ENCODE assay signal across 8 mouse cellular contexts in genomic region chr1:170477636-170478600, GRCm38 (mm10).
DNase-seq lines count a peak whose midpoint lies in the region; ATAC-seq and TF ChIP-seq lines count a peak whose summit lies in the region.

No protein-coding gene starts in this region.

- no peaks in the 10 kb centered on the region for H3K27me3 ChIP-seq in lung, embryonic 15.5 days
- no peaks in the 10 kb centered on the region for H3K27me3 ChIP-seq in forebrain, embryonic 14.5 days (replicated peaks; ENCODE audit: control insufficient read depth, insufficient read depth, low read length)
- H3K27me3 ChIP-seq in hindbrain, embryonic 16.5 days (replicated peaks; ENCODE audit: control insufficient read depth, insufficient read depth, low read length) = no peaks in the 10 kb centered on the region
- H3K27me3 ChIP-seq in liver, postnatal 0 days (ENCODE audit: insufficient read depth, low read length) = no peaks in the 10 kb centered on the region

- TF ChIP-seq CTCF in lung, adult 2 months (IDR thresholded peaks at IDR 0.05; ENCODE audit: insufficient read depth, low read length) = no peak
- no peak for TF ChIP-seq CTCF in liver, postnatal 0 days (IDR thresholded peaks at IDR 0.05; ENCODE audit: low read depth)

- no peaks in the 10 kb centered on the region for H3K36me3 ChIP-seq in lung, embryonic 15.5 days
- H3K36me3 ChIP-seq in forebrain, embryonic 14.5 days (ENCODE audit: control insufficient read depth, insufficient read depth, low read length) = no peaks in the 10 kb centered on the region
- H3K36me3 ChIP-seq in hindbrain, embryonic 16.5 days (ENCODE audit: control insufficient read depth, insufficient read depth, low read length) = no peaks in the 10 kb centered on the region
- H3K36me3 ChIP-seq in liver, postnatal 0 days (replicated peaks; ENCODE audit: insufficient read depth, low read length) = no peaks in the 10 kb centered on the region

- peak overlapping the region; percentile 45 for H3K27ac ChIP-seq in lung, embryonic 15.5 days
- H3K27ac ChIP-seq in forebrain, embryonic 14.5 days (ENCODE audit: low read depth, low read length) = peak overlapping the region; percentile 79
- H3K27ac ChIP-seq in hindbrain, embryonic 16.5 days (ENCODE audit: low read depth, low read length) = no peak overlapping the region; the same call in none of the 2 replicates
- H3K27ac ChIP-seq in liver, postnatal 0 days (ENCODE audit: low read depth) = peak overlapping the region; percentile 88

- H3K4me1 ChIP-seq in lung, embryonic 15.5 days = peaks cover 38% of the 10 kb centered on the region
- peaks cover 20% of the 10 kb centered on the region for H3K4me1 ChIP-seq in lung, adult 2 months (ENCODE audit: control insufficient read depth, insufficient read depth, low read length)
- peaks cover 27% of the 10 kb centered on the region for H3K4me1 ChIP-seq in forebrain, embryonic 14.5 days (ENCODE audit: control insufficient read depth, insufficient read depth, low read length)
- H3K4me1 ChIP-seq in hindbrain, embryonic 16.5 days (ENCODE audit: control insufficient read depth, insufficient read depth, low read depth, low read length) = peaks cover 12% of the 10 kb centered on the region
- peaks cover 31% of the 10 kb centered on the region for H3K4me1 ChIP-seq in liver, postnatal 0 days (ENCODE audit: insufficient read depth)

- no peak for TF ChIP-seq POLR2A in lung, adult 2 months (IDR thresholded peaks at IDR 0.05; ENCODE audit: borderline replicate concordance, extremely low read depth, low read depth, low read length)

- no peak overlapping the region for H3K4me3 ChIP-seq in lung, embryonic 15.5 days
- no peak overlapping the region for H3K4me3 ChIP-seq in lung, adult 2 months (replicated peaks; ENCODE audit: extremely low read depth, low read depth, low read length)
- H3K4me3 ChIP-seq in forebrain, embryonic 14.5 days (ENCODE audit: low read depth, low read length) = no peak overlapping the region
- H3K4me3 ChIP-seq in hindbrain, embryonic 16.5 days (ENCODE audit: low read length) = no peak overlapping the region
- H3K4me3 ChIP-seq in liver, postnatal 0 days (ENCODE audit: low read depth, low read length) = no peak overlapping the region

- no peak for DNase-seq in lung, adult 2 months
- DNase-seq in forebrain, embryonic 14.5 days (ENCODE audit: low spot score) = peak; percentile 70
- DNase-seq in liver, postnatal 0 days = peak; percentile 17
- DNase-seq in thymus, postnatal 0 days (ENCODE audit: low spot score) = no peak
- DNase-seq in frontal cortex, adult 2 months (ENCODE audit: extremely low spot score in 1 of 2, low spot score in 1 of 2) = no peak
- no peak for DNase-seq in right cerebral cortex, postnatal 10 days (ENCODE audit: low spot score in 2 of 2)

- no peak overlapping the region for H3K4me2 ChIP-seq in lung, embryonic 15.5 days
- H3K4me2 ChIP-seq in forebrain, embryonic 14.5 days (ENCODE audit: low read length) = no peak overlapping the region
- H3K4me2 ChIP-seq in hindbrain, embryonic 16.5 days (ENCODE audit: low read length) = no peak overlapping the region
- peak overlapping the region; percentile 38 for H3K4me2 ChIP-seq in liver, postnatal 0 days (ENCODE audit: low read depth, low read length)

- ATAC-seq in lung, embryonic 15.5 days (ENCODE audit: borderline replicate concordance, extremely low read depth, low FRiP score, low TSS enrichment) = no peak
- peak; percentile 79 for ATAC-seq in forebrain, embryonic 14.5 days
- peak; percentile 46 for ATAC-seq in hindbrain, embryonic 16.5 days
- ATAC-seq in liver, postnatal 0 days = peak; percentile 13; the same call in 1 of the 2 replicates

- no peak overlapping the region for H3K9ac ChIP-seq in lung, embryonic 15.5 days
- H3K9ac ChIP-seq in forebrain, embryonic 14.5 days (ENCODE audit: low read length) = no peak overlapping the region
- H3K9ac ChIP-seq in hindbrain, embryonic 16.5 days (ENCODE audit: low read depth, low read length) = no peak overlapping the region
- peak overlapping the region; percentile 30; the same call in 1 of the 2 replicates for H3K9ac ChIP-seq in liver, postnatal 0 days (replicated peaks)

- TF ChIP-seq EP300 in liver, postnatal 0 days (IDR thresholded peaks at IDR 0.05; ENCODE audit: low read depth) = no peak

- 40% methylated on average over 10 of the region's 10 CpGs for WGBS in lung, embryonic 15.5 days
- WGBS in lung, adult 2 months = 44% methylated on average over 10 of the region's 10 CpGs
- WGBS in forebrain, embryonic 14.5 days = 16% methylated on average over 10 of the region's 10 CpGs
- 20% methylated on average over 10 of the region's 10 CpGs for WGBS in hindbrain, embryonic 16.5 days
- WGBS in liver, postnatal 0 days (ENCODE audit: insufficient replicate concordance) = 34% methylated on average over 10 of the region's 10 CpGs

- no peaks in the 10 kb centered on the region for H3K9me3 ChIP-seq in lung, embryonic 15.5 days
- no peaks in the 10 kb centered on the region for H3K9me3 ChIP-seq in forebrain, embryonic 14.5 days (replicated peaks; ENCODE audit: control insufficient read depth, low read length)
- no peaks in the 10 kb centered on the region for H3K9me3 ChIP-seq in hindbrain, embryonic 16.5 days (ENCODE audit: control insufficient read depth, low read length)
- no peaks in the 10 kb centered on the region for H3K9me3 ChIP-seq in liver, postnatal 0 days (ENCODE audit: low read length)

Comparison
In these comparisons a context has a peak if more than half of its experiments do, and no peak if none do; other contexts are left out.
1. DNase-seq: peak in forebrain, embryonic 14.5 days (single experiment) and liver, postnatal 0 days (single experiment); none in lung, adult 2 months (single experiment), thymus, postnatal 0 days (single experiment), frontal cortex, adult 2 months (0 of 2) and right cerebral cortex, postnatal 10 days (0 of 2).